Mouse (Mus musculus): ENCODE results near the gene Mertk. TPM values are rescaled to one million over a fixed set of nuclear protein-coding genes. Genes with fewer than 3 reads are reported as not detected.

Gene Mertk
- 26.6 TPM for polyA plus RNA-seq (2014; fragmentation: Illumina TruSeq; extraction: RNeasy Lipid Tissue Mini Kit (QIAGEN cat#74804))

DNA sequence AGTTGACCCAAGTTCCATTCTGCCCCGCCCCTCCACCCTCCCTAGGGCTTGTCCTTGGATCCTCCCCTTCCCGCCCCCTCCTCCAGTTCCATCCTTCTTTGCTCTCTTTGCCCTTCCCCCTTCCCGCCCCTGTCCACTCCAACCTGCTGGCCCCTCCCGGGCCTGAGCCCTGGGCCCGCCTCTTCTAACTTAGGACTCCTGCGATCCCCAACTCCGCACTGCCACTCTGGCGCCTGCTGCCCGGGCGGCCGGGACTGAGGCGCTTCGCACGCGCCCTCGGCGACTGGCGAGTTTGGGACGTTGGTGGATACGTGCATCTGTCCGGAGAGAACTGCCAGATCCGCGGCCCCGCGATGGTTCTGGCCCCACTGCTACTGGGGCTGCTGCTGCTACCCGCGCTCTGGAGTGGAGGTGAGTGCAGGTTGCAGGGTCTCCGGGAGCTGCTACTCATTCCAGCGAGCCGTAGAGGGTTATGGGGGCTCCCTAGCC lies at the start of gene Mertk:
Gene Mertk (plus strand): TSS at position 264 of the 489 bp plus-strand sequence.

DNA sequence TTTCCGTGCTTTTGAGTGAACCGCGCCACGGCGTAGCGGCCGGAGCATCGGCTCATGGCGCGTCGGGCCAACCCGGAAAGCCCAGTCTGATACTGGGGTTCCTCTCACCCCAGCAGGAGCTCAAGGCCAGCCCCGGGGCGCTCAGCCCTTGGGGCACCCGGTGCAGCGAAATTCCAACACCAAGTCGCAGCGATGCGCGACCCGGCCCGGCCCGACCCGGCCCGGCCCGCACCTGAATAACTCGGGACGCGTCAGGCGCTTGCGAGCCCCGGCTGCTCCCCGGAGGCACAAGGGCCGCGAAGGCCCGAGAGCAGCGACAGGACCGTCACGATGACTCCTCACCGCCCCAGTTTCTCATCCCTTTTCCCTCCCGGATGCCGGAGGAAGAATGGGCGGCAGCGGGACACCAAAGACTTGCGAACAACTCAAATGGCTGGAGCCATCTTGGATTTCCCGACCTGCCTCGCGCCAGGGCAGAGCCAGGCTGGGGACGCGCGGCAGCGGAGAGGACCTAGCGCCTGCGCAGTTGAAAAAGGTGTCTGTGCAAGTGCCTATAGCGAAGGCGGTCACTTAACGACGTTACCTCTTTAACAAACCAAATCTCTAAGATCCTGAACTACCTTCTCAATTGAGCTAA lies 11.7 kb upstream of the Mertk start, which contains the start of gene Anapc1:
Gene Anapc1 (minus strand): TSS at position 471 of the 637 bp plus-strand sequence.

DNA sequence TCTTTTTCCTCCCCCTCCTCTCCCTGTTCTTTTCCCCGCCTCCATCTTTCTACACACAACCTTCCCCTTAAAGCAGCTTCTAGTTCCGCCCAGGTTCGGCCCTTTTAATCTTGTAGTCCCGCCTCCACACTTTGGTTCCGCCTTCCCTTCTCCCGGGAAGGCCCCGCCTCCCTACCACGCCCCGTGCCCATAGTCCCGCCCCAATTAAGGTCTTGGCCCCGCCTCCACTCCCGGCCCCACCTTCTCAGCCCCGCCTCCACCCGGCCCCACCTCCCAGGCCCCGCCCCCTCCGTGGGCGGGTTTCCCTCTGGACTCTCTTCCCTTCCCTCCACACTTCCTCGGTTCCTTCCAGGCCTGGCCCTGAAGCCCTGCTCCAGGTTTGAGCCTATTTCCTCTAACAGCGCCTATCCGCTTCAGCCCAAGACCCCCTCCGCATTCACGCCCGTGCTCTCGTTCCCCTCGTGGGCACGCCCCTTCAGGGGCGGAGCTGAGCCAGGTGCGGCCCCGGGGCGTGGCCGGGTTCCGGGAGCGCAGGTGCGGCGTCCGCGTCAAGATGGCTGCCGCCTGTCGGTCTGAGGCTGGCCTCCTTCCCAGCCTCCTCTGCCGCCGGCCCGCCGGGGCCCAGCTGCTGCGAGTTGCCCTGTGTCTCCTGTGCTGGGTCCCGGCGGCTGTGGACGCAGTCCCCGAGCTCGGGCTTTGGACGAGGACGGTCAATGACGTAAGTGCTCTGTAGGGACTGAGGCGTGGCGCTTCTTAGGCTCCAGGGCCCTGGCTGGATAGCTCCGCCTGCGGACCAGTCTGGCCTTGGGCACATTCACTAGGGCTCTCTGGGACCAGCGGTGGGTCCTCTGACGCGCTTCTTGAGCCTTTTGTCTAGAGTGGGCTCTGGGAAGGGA lies 119.3 kb downstream of the Mertk start, which contains the start of gene Tmem87b:
Gene Tmem87b (plus strand): TSS at position 333 of the 896 bp plus-strand sequence.

Other genes starting within 250 kb of the Mertk start
- not detected for gene Spdye4c, start 107.7 kb upstream of the Mertk start, polyA plus RNA-seq (2014; fragmentation: Illumina TruSeq; extraction: RNeasy Lipid Tissue Mini Kit (QIAGEN cat#74804))
- gene Anapc1, start 11.6 kb upstream of the Mertk start, polyA plus RNA-seq (2014; fragmentation: Illumina TruSeq; extraction: RNeasy Lipid Tissue Mini Kit (QIAGEN cat#74804)), result 146 TPM
- 82.8 TPM for gene Tmem87b, start 119.2 kb downstream of the Mertk start, polyA plus RNA-seq (2014; fragmentation: Illumina TruSeq; extraction: RNeasy Lipid Tissue Mini Kit (QIAGEN cat#74804))
- gene Fbln7, start 164.0 kb downstream of the Mertk start, polyA plus RNA-seq (2014; fragmentation: Illumina TruSeq; extraction: RNeasy Lipid Tissue Mini Kit (QIAGEN cat#74804)), result 4.8 TPM
- gene Zc3h8, start 245.1 kb downstream of the Mertk start, polyA plus RNA-seq (2014; fragmentation: Illumina TruSeq; extraction: RNeasy Lipid Tissue Mini Kit (QIAGEN cat#74804)), result 9.5 TPM